Mouse (Mus musculus): ENCODE data around the gene Dusp7. TPM values are rescaled to one million over a fixed set of nuclear protein-coding genes. Genes with fewer than 3 reads are reported as not detected.

Dusp7 gene
- polyA plus RNA-seq, 1 experiment from 2014 or later = 9.4 TPM

- Histone ChIP-seq H3K27ac (peak overlapping the region; percentile 52), H3K27me3 (no peaks in the 10 kb centered on the region), H3K36me3 (no peaks in the 10 kb centered on the region), H3K9ac (replicated peaks) (no peak overlapping the region), H3K4me1 (replicated peaks) (peaks cover 27% of the 10 kb centered on the region), H3K4me2 (replicated peaks) (no peak overlapping the region), H3K4me3 (replicated peaks) (no peak overlapping the region), H3K9me3 (no peaks in the 10 kb centered on the region)
- peak; percentile 71 for ATAC-seq
- WGBS = 33% methylated on average over 11 of the region's 11 CpGs
These were observed 26.5 kb downstream of the Dusp7 start for GRCm38 (mm10) chr9:106394649-106395602.

- WGBS = 86% methylated on average over 4 of the region's 4 CpGs
- no peaks in the 10 kb centered on the region for H3K36me3 ChIP-seq
- H3K4me1 ChIP-seq (replicated peaks) = peaks cover 21% of the 10 kb centered on the region
- no peak overlapping the region for H3K4me3 ChIP-seq (replicated peaks)
- no peak for ATAC-seq
- H3K27ac ChIP-seq = no peak overlapping the region
- no peaks in the 10 kb centered on the region for H3K9me3 ChIP-seq
- no peak overlapping the region for H3K4me2 ChIP-seq (replicated peaks)
- H3K27me3 ChIP-seq = no peaks in the 10 kb centered on the region
- H3K9ac ChIP-seq (replicated peaks) = no peak overlapping the region
These were observed 29.3 kb downstream of the Dusp7 start for GRCm38 (mm10) chr9:106397733-106398132.

- no peak for ATAC-seq
- Histone ChIP-seq H3K4me3 (replicated peaks) (no peak overlapping the region), H3K36me3 (no peaks in the 10 kb centered on the region), H3K4me1 (replicated peaks) (peaks cover 16% of the 10 kb centered on the region), H3K4me2 (replicated peaks) (no peak overlapping the region), H3K27ac (no peak overlapping the region), H3K27me3 (no peaks in the 10 kb centered on the region), H3K9me3 (no peaks in the 10 kb centered on the region), H3K9ac (replicated peaks) (no peak overlapping the region)
- WGBS = 83% methylated on average over 9 of the region's 9 CpGs
These were observed 30.4 kb downstream of the Dusp7 start for GRCm38 (mm10) chr9:106398667-106399311.

- no peak overlapping the region for H3K4me3 ChIP-seq (replicated peaks)
- H3K27ac ChIP-seq = no peak overlapping the region
- H3K4me1 ChIP-seq (replicated peaks) = peaks cover 10% of the 10 kb centered on the region
- H3K9ac ChIP-seq (replicated peaks) = no peak overlapping the region
- no peak for ATAC-seq
- no peaks in the 10 kb centered on the region for H3K36me3 ChIP-seq
- H3K27me3 ChIP-seq = no peaks in the 10 kb centered on the region
- no peaks in the 10 kb centered on the region for H3K9me3 ChIP-seq
- H3K4me2 ChIP-seq (replicated peaks) = no peak overlapping the region
- WGBS = 87% methylated on average over 3 of the region's 3 CpGs
These were observed 31.4 kb downstream of the Dusp7 start for GRCm38 (mm10) chr9:106399808-106400207.

- H3K36me3 ChIP-seq = no peaks in the 10 kb centered on the region
- WGBS = 81% methylated on average over 5 of the region's 5 CpGs
- no peak for ATAC-seq
- H3K27me3 ChIP-seq = no peaks in the 10 kb centered on the region
- no peak overlapping the region for H3K27ac ChIP-seq
- H3K4me3 ChIP-seq (replicated peaks) = no peak overlapping the region
- H3K4me2 ChIP-seq (replicated peaks) = no peak overlapping the region
- H3K9me3 ChIP-seq = no peaks in the 10 kb centered on the region
- H3K9ac ChIP-seq (replicated peaks) = no peak overlapping the region
- H3K4me1 ChIP-seq (replicated peaks) = no peaks in the 10 kb centered on the region
These were observed 33.7 kb downstream of the Dusp7 start for GRCm38 (mm10) chr9:106402149-106402548.

- no peaks in the 10 kb centered on the region for H3K36me3 ChIP-seq
- no peaks in the 10 kb centered on the region for H3K27me3 ChIP-seq
- H3K9ac ChIP-seq (replicated peaks) = no peak overlapping the region
- H3K9me3 ChIP-seq = no peaks in the 10 kb centered on the region
- no peak overlapping the region for H3K27ac ChIP-seq
- H3K4me1 ChIP-seq (replicated peaks) = no peaks in the 10 kb centered on the region
- H3K4me2 ChIP-seq (replicated peaks) = no peak overlapping the region
- no peak overlapping the region for H3K4me3 ChIP-seq (replicated peaks)
- no peak for ATAC-seq
- WGBS = 89% methylated on average over 16 of the region's 16 CpGs
These were observed 34.4 kb downstream of the Dusp7 start for GRCm38 (mm10) chr9:106402607-106403375.

- no peak overlapping the region for H3K9ac ChIP-seq (replicated peaks)
- no peaks in the 10 kb centered on the region for H3K36me3 ChIP-seq
- H3K27ac ChIP-seq = no peak overlapping the region
- H3K4me2 ChIP-seq (replicated peaks) = no peak overlapping the region
- H3K9me3 ChIP-seq = no peaks in the 10 kb centered on the region
- 34% methylated on average over 6 of the region's 6 CpGs for WGBS
- no peak overlapping the region for H3K4me3 ChIP-seq (replicated peaks)
- ATAC-seq = no peak
- H3K27me3 ChIP-seq = no peaks in the 10 kb centered on the region
- peaks cover 4% of the 10 kb centered on the region; the same call in 1 of the 2 replicates for H3K4me1 ChIP-seq (replicated peaks)
These were observed 36.8 kb downstream of the Dusp7 start for GRCm38 (mm10) chr9:106405275-106405674.

- Histone ChIP-seq H3K27ac (no peak overlapping the region), H3K36me3 (no peaks in the 10 kb centered on the region), H3K4me1 (replicated peaks) (peaks cover 7% of the 10 kb centered on the region; the same call in 1 of the 2 replicates), H3K9ac (replicated peaks) (no peak overlapping the region), H3K9me3 (no peaks in the 10 kb centered on the region), H3K27me3 (no peaks in the 10 kb centered on the region), H3K4me3 (replicated peaks) (no peak overlapping the region), H3K4me2 (replicated peaks) (no peak overlapping the region)
- no peak for ATAC-seq
- 67% methylated on average over 8 of the region's 8 CpGs for WGBS
These were observed 38.1 kb downstream of the Dusp7 start for GRCm38 (mm10) chr9:106406443-106407078.

GRCm38 (mm10) chr9:106409096-106409495, 40.7 kb downstream of the Dusp7 start:
- H3K4me3 ChIP-seq (replicated peaks) = no peak overlapping the region
- peaks cover 7% of the 10 kb centered on the region; the same call in 1 of the 2 replicates for H3K4me1 ChIP-seq (replicated peaks)
- no peaks in the 10 kb centered on the region for H3K9me3 ChIP-seq
- no peaks in the 10 kb centered on the region for H3K36me3 ChIP-seq
- WGBS = 97% methylated on average over 4 of the region's 4 CpGs
- ATAC-seq = no peak
- H3K9ac ChIP-seq (replicated peaks) = no peak overlapping the region
- no peaks in the 10 kb centered on the region for H3K27me3 ChIP-seq
- H3K27ac ChIP-seq = no peak overlapping the region
- no peak overlapping the region for H3K4me2 ChIP-seq (replicated peaks)

- no peak for ATAC-seq
- Histone ChIP-seq H3K36me3 (no peaks in the 10 kb centered on the region), H3K27ac (no peak overlapping the region), H3K27me3 (no peaks in the 10 kb centered on the region), H3K9me3 (no peaks in the 10 kb centered on the region), H3K4me2 (replicated peaks) (no peak overlapping the region), H3K9ac (replicated peaks) (no peak overlapping the region), H3K4me3 (replicated peaks) (no peak overlapping the region), H3K4me1 (replicated peaks) (peaks cover 7% of the 10 kb centered on the region; the same call in 1 of the 2 replicates)
- WGBS = 66% methylated on average over 2 of the region's 2 CpGs
These were observed 41.7 kb downstream of the Dusp7 start for GRCm38 (mm10) chr9:106410086-106410650.

GRCm38 (mm10) chr9:106411091-106411594, 42.7 kb downstream of the Dusp7 start:
- no peak for ATAC-seq
- H3K36me3 ChIP-seq = no peaks in the 10 kb centered on the region
- peaks cover 7% of the 10 kb centered on the region; the same call in 1 of the 2 replicates for H3K4me1 ChIP-seq (replicated peaks)
- H3K9ac ChIP-seq (replicated peaks) = no peak overlapping the region
- H3K27me3 ChIP-seq = no peaks in the 10 kb centered on the region
- 81% methylated on average over 9 of the region's 9 CpGs for WGBS
- no peak overlapping the region for H3K27ac ChIP-seq
- no peak overlapping the region for H3K4me3 ChIP-seq (replicated peaks)
- H3K9me3 ChIP-seq = no peaks in the 10 kb centered on the region
- no peak overlapping the region for H3K4me2 ChIP-seq (replicated peaks)

Data from midbrain, embryonic 13.5 days (tissue).